Mouse (Mus musculus) cerebellum, postnatal 25 days (tissue): ENCODE data around the gene Syt9.
"Not testable (repeated sequence)": the region's sequence is repeated elsewhere in the genome, so short reads cannot be mapped to it uniquely, and the experiment has no call there.

Experiments
- DNase-seq, 2 experiments: peaks; one replicate each; pipeline ENCODE4 v3.0.0; 2021; ENCODE audit warnings: mixed read lengths in 2 of 2

The Syt9 gene

DNA sequence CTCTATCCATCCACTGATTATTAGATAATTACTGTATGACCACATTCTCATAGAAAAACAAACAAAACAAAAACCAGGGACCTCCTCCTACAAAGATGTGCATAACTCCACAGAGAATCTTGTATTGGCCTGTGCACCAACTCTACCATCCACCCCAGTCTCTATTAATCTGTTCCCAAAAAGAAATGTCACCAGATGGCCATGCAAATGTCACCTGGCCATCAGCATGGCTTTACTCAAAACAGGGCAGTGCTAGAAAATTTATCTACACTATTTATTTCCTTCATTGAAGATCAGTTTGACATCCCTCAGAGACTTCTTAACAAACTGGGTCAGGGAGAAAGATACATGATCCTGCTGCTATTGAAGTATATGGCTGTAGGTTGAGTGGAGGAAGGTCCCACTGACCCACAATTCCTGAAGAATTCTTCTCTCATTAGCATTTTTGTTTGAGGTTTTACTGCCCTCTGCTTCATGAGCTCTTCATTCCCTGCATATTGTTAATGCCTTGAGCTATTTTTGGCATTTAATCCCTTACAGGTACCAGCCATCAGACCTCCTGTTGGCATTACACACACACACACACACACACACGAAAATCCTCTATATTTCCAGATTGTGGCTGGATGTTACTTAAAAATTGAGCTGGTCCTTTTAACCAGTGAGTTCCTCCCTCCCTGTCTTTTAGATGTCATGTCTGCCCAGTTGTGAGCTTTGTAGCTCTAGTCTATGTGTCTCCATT lies 91.3 kb downstream of the Syt9 start:
- DNase-seq: peak; percentile 70 to 78

DNA sequence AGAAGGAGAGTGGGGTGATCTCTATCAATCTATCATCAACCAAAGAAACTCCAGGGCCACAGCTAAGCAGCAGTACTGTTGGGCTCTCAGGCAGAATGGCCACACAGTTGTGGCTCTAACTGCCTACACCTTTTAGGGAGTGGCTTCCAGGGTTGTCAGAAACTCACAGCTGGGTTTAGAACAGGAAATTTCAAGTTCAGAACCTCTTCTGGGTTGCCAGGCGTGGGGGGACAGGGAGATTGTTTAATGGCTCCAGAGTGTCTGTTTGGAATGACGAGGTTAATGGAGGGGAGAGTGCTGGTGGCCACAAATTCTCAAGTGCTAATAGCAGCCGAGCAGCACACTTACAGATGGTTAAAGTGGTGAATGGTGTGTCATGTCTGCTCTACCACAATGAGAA lies 92.4 kb downstream of the Syt9 start:
- DNase-seq: no peak

DNA sequence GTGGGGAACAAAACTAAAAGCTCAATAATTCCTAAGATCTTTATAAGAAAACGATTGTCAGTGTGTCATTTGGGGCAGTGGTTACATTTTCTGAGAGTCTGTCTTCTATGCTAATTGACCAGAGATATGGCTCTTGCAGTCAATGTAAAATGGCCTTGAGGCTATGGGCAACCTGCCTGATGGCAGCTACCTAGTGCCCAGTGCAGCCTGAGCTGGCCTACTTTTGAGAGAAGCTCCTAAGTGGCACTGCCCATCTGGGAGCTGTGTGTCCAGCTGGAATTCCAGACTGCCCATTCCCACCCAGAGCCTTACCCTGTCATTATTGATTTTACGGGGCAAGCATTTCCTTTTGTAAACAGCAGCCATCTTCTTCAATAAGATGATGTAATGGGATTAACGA lies 94.6 kb downstream of the Syt9 start:
- DNase-seq: peak; percentile 62 to 73

DNA sequence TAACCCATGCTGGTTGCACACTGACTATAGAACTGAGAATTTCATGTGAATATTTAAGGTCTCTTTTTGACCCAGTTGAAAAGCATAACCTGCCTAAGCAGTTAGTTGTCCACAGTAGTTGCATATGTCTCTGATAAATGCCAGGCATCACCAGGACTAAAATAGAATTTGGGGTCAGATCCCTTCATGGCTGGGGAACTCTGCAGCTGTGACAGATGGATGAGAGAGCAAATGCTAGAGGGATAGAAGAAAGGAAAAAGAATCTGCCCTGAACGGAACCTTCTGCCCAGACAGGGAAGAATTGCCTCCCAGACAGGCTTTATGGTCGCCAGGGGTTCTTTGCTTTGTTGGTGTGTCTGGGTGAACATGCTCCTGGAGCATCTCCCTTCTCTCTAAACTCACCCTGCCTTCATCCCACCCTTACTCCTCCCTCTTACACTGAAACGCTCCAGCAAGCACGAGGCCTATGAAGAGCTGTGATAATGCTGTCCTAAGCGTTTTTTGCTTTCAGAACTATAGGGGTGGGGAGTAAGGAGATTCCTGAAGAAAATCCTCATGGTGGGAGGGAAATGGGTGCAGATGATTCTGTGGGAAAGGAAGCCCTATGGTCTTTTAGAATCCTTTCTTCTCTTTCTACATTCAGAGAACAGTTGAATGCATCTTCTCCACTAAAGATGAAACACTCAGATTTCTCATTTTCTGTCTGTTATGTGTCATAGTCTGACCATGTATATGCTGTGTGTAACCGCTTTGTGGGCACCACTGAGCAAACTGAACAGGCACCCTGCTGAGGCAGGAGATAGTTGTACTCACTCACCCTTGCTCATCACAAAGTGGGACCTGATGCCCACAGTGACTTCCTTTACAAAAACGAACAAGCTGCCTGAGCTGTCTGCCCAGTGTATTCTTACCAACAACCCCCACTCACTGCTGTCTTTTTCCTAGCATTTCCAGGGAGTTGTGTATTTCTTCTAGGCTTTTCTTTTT lies 108.7 kb downstream of the Syt9 start:
- DNase-seq: peak in 1 of 2 experiments; percentile 30

DNA sequence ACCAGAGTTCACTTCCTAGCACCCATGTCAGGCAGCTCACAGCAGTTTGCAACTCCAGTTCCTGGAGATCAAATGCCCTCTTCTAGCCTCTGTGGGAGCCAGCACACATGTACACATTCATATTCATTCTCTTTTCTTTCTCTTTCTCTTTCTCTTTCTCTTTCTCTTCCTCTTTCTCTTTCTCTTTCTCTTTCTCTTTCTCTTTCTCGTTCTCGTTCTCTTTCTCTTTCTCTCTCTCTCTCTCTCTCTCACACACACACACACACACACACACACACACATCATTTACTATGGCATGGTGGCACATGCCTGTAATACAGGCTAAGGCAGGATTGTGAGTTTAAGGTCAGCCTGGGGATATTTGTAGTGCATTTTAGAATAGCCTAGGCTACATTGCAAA lies 115.2 kb downstream of the Syt9 start:
- DNase-seq: not testable (repeated sequence)

DNA sequence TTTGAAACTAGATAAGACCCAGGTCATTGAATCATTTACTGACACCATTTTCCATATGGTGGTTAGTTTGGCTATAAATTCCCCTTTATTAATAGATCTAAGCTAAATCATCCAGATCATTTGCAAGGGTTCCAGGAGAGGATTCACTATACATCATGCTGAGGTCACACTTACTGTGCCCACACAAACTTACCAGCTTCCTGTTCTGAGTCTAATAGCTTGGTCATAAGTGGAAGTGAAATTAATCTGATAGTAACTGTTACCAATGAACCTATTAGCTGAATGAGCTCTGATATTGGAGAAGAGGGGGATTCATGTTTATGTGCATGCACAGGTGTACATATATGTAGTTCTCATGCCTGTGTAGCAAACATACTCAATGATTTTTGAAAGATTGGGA lies 124.9 kb downstream of the Syt9 start:
- no peak for DNase-seq

DNA sequence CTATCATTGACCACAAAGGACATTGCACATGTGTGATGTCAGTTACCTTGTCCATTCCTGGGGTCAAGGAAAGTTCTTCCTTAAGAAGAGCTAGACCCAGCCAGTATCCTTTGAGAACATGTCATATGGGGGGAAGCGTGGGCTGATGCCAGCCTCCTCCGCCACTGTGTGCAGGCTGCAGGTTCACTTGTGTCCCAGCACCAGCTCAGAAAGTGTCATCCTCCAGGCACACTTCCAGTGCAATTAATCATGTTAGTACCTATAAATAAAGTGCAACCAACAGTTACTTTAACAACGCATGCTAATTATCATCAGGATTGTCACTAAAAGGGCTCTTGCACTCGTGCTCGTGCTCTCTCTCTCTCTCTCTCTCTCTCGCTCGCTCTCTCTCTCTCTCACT lies 126.4 kb downstream of the Syt9 start:
- DNase-seq: peak in 1 of 2 experiments; percentile 46

DNA sequence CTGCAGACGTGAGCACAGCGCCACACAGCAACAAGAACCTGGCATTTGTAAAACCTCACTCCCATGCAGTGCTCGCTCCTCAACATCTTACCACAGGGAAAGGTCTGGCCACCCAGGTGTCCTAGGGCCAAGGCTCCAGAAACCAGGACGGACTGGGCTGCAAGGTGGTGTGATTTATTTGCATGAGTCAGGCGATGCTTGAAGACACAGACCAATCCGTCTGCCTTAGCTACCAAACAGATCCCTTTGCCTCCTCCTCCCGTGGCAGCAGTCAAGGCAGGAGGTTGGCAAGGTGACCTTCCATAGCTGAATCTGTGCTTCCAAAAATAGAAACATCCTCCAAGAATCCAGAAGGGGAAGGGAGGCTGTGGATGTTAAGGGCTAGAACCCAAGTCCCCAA lies 130.1 kb downstream of the Syt9 start:
- DNase-seq: peak; percentile 58 to 62

DNA sequence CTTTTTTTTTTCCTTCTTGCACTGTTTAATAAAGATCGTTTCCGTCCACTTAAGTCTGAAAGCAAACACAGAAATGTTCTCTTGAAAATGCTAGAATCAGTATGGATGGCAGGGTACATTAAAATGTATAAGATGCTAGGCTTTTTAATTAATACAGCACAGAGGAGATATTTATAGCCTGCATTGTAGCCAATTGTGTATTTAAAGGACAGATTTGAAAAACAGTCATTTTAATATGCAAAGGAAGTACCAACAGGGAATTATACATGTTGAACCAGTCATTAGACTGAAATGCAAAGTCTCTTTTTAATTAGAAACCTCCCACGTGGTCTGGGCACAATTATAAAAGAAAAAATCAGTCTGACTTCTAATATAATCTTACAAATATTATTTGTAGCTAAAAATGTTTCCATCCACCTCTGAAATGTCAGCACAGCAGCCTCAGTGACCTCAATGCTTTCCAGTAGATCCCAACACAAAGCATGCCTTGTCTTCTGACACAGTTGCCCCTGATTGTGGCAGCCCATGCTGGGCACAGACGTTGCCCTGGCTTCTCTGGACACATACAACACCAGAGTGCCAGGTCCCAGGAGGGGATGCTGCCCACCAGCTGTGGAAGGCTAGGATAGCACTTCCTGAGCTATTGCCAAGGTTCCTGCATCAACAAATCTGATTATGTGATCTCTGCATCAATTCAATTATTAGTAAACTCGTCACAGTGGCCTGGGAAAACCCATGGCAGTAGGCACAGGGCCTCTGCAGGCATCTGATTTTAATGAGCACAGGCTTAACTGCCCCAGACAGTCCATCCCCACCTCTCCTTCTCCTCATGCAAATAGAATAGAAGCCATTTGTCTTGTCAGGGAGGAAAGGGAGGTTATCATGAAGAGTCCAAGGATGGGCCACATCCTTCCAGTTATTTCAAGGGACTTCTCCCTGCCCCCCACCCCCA lies 134.5 kb downstream of the Syt9 start:
- DNase-seq: peak in 1 of 2 experiments; percentile 29

DNA sequence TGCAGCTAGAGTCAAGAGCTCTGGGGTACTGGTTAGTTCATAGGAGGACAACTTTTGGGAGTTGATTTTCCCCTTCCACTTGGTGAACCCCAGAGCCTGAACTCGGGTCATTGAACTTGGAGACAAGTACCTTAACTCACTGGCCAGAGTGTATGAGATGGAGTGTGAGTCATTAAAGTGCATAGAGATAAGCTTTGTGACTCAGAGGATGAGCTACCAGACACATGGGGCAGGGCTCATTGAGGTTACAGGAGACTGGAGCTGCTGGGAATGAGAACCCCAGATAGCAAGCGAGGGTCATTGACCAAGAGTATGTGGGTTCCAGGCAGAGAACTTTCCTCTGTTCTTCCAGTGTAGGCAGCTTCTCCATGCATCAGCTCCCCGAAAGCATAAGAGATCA lies 137.4 kb downstream of the Syt9 start:
- DNase-seq: no peak

DNA sequence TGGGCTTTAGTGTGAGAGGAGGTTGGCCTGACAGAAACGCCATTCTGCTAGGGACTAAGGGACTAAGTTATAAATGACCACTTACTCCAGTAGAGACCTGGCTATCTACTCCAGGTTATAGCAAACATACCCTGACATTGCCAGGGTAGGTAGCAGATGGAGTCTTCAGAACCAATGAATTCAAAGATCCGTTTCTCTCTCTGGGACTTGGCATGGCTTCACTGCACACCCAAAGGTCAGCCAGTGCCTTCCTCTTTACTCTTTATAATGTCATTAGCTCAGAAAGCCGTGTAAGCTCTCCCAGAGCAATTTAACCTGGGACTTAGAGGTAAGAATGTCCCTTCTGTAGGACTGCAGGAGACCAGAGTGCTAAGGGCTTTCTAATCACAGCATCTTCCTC lies 139.2 kb downstream of the Syt9 start:
- peak; percentile 32 to 57 for DNase-seq

DNA sequence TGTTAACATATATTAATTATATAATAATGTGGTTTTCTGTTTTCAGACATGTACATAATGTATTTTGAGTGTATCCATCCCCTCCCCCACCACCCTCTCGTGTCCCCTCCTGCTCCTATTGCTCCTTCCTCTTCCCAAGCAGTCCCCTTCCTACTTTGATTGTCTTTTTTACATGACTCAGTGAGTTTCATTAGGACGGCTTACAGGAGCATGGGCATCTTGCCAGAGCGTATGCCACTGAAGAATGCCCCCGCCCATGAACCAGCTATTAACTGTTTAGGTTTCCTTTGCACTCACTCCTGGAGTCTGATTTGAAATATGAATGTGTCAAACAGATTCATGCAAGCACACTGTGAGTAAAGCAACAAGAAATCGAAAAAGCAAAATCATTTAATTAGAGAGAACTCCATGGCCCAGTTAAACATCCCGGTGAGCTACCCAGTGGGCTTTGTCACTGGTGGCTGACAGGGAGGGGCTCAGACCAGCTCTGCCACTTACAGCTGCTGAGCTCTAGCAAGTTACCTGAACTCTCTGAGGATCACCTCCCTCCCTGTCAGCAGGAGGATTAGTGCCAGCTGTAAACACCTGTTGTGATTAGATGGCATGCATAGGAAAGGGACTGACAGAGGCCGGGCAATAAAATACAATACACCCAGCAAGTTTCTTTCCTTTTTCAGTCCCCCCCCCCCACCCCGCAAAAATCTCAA lies 146.3 kb downstream of the Syt9 start:
- peak in 1 of 2 experiments; percentile 55 for DNase-seq

DNA sequence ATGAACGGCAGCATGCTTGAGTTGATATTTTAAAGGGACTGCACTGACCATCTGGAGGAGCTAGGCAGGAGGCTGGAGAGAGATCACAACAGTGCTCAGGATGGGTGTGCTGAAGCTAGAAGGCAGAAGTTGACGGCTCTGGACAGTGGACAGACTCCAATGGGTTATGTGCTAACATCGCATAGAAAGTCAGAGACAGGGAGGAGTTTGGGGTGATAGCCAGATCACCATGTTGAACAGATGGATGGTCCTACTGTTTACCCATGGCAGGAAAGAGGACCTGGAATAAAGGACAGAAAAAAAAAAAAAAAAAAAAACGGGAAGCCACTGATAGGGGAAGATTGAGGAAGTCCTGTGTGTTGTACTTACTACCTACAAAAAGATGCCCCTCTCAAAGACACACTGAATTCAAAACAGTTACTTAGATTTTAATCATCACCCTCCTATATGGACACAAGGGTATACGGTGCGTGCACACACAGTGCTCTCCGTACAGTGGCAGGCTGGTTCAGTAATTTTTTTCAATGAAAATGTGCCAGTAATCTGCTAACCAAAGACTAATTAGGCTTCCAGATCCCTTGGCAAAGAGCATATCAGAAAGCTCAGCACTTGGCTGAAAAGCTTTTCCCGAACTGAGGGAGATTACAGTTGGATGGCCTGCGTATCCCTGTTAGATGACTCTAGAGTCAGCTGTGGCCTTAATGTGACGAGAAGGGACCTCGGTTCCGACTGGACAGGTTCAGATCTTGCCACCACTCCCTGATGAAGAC lies 148.9 kb downstream of the Syt9 start:
- DNase-seq: peak; percentile 61 to 75

DNA sequence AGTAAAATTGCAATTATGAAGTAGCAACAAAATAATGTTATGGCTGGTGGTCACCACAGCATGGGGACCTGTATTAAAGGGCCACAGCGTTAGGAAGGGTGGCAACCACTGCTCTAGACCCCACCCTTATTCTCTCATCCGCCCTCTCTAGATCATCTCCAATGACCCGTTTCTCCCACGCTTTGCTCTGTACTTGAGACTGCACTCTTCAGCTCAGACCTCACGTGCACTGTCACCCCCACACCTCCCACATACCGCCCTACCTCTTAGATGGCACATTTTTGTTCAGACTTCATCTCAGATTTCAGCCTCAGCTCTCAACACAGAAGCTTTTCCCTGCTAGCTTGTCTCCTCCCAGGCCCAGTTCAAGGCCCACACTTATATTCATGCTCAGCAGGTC lies 150.9 kb downstream of the Syt9 start:
- no peak for DNase-seq

DNA sequence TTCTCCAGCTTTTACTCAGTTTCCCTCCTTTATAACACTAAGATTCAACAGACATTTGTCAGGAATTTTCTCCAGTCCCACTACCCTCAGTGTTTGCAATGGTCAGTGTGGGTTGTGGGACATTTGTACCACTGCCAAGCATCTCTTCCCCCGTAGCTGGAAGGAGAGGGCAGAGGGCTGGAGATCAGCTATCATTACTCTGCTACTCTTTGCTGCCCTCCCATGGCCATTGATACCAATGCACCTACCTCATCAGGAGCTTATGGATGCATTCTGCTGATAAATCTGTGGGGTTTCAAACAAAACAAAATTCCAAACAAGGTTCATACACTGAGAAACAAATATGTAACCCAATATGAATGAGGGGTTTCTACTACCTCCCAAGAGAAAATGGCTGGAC lies 155.8 kb downstream of the Syt9 start:
- DNase-seq: peak; percentile 78 to 88

DNA sequence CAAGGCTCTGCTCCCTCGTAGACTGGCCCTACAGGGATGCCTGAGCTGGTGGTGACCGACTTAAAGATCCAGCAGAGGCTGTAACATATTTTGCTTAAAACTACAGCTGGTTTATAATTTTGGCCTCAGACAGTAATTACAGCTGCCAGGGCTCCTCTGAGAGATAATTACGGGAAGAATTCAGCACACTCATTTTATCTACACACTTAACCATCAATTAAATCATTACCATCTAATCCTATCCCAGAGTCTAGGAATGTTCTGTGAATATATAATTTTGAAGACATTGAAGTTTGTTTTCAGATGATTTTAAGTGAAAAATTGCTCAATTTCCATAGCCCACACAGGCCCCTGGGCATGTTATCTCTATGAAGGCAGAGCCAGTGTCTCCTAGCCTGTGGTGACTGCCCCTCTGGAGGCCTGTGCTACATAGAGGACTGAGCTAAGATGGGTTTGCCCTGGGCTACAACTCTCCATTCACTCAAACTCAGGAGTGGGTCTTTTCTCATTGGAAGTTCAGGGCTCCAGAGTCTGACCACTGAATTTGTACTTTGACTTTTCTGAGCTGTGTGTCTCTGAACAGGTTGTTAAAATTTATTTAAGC lies 157.7 kb downstream of the Syt9 start:
- DNase-seq: no peak

DNA sequence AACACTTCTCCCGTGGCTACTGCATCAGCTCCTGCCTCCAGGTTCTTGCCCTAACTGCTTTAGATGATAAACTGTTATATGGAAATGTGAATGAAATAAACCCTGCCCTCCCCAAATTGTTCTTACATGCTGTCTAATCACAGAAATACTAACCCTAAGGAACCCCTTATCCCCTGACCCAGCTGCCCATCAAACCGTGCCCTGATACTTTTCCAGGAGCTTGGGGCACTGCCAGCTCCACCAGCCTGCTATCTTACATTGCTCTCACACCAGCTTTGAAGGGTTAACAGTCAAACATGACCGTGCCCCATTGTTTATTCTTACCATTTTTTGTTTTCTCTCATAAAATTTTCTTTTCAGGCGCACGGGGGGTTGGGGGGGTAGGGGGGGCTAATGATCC lies 158.8 kb downstream of the Syt9 start:
- no peak for DNase-seq

DNA sequence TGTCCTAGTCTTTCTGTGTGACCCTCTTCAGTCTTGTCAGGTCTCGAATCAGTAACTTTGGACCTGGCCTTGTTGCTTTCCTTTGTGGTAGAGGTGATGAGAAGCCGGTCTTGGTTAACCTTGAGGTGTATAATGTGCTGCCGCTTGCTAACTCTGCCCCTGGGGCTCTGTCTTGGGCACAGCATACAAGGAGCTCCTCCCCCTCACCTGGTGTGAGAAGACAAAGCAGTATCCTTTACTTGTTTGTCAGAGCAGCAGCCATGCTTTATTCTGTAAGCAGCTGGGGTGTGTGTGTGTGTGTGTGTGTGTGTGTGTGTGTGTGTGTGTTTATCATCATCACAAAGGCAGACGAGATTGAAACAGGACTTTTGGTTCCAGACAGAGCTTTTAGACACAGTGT lies 164.8 kb downstream of the Syt9 start:
- no peak for DNase-seq

DNA sequence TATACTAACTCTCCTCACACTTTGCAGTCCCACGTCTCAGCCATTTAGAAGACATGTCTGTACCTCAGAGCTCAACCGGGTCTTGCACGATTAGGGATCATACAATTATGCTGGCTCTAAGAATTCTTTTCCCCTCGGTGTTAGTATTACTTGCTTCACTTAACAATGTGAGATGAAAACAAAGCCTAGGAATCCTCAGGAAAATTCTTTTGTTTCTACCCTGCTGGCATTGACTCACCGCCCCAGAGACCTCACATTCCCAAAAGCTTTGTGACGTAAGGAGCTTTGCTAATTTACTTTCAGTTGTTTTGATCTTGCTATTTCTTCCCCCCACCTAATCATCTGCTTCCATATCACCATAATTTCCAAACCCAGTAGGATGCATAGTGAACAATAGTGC lies 166.0 kb downstream of the Syt9 start:
- no peak for DNase-seq

DNA sequence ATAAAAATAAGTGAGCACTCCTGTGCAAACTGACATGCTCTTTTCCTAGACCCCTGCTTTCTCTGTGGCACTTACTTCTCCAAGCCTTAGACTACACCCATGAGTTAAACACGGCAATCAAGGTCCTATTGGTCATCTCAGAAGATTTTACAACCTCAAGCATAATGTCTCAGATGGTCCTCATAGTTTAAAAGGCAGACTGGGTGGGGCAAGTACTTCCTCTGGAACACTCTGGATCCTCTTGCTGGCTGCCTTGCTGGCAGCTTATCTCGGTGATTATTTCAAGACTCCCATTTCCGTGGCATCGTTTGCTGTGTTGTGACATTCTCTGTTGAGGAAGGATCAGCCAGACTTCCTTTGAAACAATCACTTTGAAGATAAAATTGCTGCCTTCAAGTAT lies 169.5 kb downstream of the Syt9 start:
- no peak for DNase-seq

DNA sequence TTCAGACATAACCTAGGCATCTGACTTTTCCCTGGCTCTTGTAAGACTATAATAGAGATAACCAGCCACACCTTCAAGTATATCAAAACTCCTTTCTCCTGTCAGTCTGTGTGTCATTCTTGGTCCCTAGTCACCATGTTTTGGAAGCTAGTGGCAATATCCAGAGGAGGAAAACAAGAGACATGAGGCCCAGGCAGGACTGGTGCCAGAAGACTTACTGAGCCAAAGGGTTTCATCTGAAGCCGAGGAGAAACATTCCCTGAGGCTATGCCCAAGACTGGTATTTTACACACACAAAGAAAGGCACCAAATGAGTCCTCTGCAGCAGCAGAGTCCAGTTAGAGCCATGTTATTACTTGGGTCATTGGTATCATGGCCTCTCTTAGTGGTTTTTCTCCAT lies 174.5 kb downstream of the Syt9 start:
- DNase-seq: peak; percentile 49 to 70
